Mouse (Mus musculus): ENCODE results near the gene Hlcs. TPM values are rescaled to one million over a fixed set of nuclear protein-coding genes. Genes with fewer than 3 reads are reported as not detected.
A peak's percentile ranks its signal among the peaks of the same experiment; 100 is the strongest.

Gene Hlcs
- polyA plus RNA-seq, 1 experiment, result 17.5 TPM

DNA sequence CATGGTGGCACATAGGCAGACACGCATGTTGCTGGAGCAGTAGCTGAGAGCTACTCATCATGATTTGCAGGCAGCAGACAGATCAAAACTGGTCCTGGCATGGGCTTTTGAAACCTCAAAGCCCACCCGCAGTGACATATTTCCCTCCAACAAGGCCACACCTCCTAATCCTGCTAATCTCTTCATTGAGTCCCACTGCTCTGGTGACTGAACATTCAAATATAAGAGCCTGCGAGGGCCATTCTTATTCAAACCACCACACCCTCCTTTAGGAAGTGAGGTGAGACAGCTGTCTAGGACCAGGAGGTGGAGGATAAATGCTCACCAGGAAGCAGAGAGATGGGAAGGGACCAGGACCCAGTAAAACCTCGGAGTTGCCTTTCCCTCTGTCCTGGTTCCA lies 143.2 kb downstream of the Hlcs start:
- no peak for DNase-seq
- no peak overlapping the region for H3K27ac ChIP-seq (ENCODE audit: insufficient read depth, low read length)
- TF ChIP-seq POLR2A (IDR thresholded peaks at IDR 0.05; ENCODE audit: borderline replicate concordance, insufficient read depth, low read length) (no peak), CTCF (IDR thresholded peaks at IDR 0.05; ENCODE audit: borderline replicate concordance, insufficient read depth, low read depth, low read length) (no peak)
- WGBS, result 45% methylated on average over 4 of the region's 4 CpGs
- no peaks in the 10 kb centered on the region for H3K27me3 ChIP-seq (ENCODE audit: control insufficient read depth, insufficient read depth, low read length)
- H3K4me1 ChIP-seq (ENCODE audit: control insufficient read depth, insufficient read depth, low read length), result no peaks in the 10 kb centered on the region
- H3K4me3 ChIP-seq (replicated peaks; ENCODE audit: insufficient read depth, low read depth, low read length), result no peak overlapping the region

DNA sequence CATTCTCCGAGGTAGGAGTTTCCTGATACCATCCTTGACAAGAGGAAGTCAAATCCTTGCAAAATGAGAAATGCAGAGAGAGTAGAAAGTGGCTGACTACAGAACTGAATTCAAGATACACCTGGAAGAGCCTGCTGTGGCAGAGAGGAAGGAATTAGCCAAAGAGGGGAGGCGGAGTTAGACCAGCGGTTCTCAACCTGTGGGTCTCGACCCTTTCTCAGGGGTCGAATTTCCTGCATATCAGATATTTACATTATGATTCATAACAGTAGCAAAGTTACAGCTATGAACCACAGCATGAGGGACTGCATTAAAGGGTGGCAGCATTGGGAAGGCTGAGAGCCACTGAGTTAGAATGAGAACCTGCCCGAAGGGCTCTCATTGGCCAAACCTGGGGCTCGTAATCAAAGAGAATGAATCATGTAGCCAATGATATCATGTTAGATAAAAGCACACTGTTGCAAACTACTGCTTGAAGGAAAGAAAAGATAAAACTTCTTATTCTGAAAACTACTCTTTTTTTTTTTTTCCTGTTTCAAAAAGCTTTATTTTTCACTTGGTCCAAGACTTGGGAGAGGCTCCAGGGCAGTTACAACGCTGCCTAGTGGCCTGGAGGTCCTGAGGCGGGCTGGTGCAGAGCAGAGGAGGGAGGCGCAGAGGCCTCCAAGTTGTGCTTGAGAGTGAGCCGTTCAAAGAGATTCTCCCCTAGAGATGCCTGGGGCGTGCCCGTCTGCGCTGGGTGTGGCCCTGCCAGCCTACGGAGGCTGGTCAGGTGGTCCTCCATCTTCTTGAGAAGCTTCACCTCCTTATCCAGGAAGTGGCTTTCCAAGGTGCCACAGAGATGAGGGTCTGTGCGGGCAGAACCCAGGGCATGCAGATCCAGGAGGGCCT lies 144.5 kb downstream of the Hlcs start:
- H3K4me3 ChIP-seq (replicated peaks; ENCODE audit: insufficient read depth, low read depth, low read length), result no peak overlapping the region
- WGBS, result 95% methylated on average over 16 of the region's 16 CpGs
- no peak overlapping the region for H3K27ac ChIP-seq (ENCODE audit: insufficient read depth, low read length)
- no peaks in the 10 kb centered on the region for H3K27me3 ChIP-seq (ENCODE audit: control insufficient read depth, insufficient read depth, low read length)
- TF ChIP-seq POLR2A (IDR thresholded peaks at IDR 0.05; ENCODE audit: borderline replicate concordance, insufficient read depth, low read length) (no peak), CTCF (IDR thresholded peaks at IDR 0.05; ENCODE audit: borderline replicate concordance, insufficient read depth, low read depth, low read length) (no peak)
- no peak for DNase-seq
- peaks cover 4% of the 10 kb centered on the region for H3K4me1 ChIP-seq (ENCODE audit: control insufficient read depth, insufficient read depth, low read length)

DNA sequence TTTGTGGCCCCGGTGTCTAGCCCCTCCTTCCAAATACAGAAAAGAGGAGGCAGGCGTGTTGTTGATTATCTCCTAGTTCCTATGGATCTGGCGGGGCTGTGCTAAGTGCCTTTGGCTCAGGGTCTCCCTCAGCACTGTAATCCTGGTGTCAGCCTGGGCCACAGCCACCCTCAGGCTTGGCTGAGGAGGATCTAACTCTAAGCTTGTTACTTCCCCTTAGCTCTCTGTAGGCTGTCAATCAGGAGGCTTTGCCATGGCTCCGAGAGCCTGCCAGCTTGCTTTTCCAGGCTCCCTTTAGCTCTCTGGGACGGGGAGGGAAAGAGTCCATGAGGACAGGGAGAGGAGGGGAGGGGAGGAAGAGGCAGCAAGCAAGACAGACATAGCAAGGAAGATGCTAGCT lies 148.4 kb downstream of the Hlcs start:
- Histone ChIP-seq H3K4me3 (replicated peaks; ENCODE audit: insufficient read depth, low read depth, low read length) (no peak overlapping the region), H3K27me3 (ENCODE audit: control insufficient read depth, insufficient read depth, low read length) (no peaks in the 10 kb centered on the region), H3K27ac (ENCODE audit: insufficient read depth, low read length) (no peak overlapping the region), H3K4me1 (ENCODE audit: control insufficient read depth, insufficient read depth, low read length) (peaks cover 17% of the 10 kb centered on the region)
- 52% methylated on average over 5 of the region's 5 CpGs for WGBS
- TF ChIP-seq POLR2A (IDR thresholded peaks at IDR 0.05; ENCODE audit: borderline replicate concordance, insufficient read depth, low read length) (no peak), CTCF (IDR thresholded peaks at IDR 0.05; ENCODE audit: borderline replicate concordance, insufficient read depth, low read depth, low read length) (no peak)
- no peak for DNase-seq

DNA sequence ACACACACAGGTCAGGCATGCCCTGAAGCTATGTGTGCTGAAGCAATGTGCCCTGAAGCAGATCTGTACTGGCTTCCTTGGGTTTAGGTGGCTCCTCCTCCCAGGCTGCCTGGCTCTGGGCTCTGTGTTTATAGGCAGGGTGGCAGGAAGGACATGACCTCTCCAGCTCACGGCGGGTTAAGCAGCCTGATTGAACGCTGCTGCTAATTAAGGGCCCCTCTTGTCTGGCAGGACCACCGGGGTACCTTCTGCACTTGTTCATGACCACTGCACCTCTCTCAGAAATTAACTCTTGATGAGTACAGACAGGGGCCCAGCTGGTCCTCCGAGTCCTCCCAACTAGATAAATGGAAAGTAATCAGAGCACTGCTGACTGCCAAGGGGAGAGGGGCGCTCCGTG lies 149.1 kb downstream of the Hlcs start:
- TF ChIP-seq POLR2A (IDR thresholded peaks at IDR 0.05; ENCODE audit: borderline replicate concordance, insufficient read depth, low read length), result no peak
- no peak for TF ChIP-seq CTCF (IDR thresholded peaks at IDR 0.05; ENCODE audit: borderline replicate concordance, insufficient read depth, low read depth, low read length)
- H3K27ac ChIP-seq (ENCODE audit: insufficient read depth, low read length), result no peak overlapping the region
- 62% methylated on average over 7 of the region's 7 CpGs for WGBS
- no peak overlapping the region for H3K4me3 ChIP-seq (replicated peaks; ENCODE audit: insufficient read depth, low read depth, low read length)
- H3K27me3 ChIP-seq (ENCODE audit: control insufficient read depth, insufficient read depth, low read length), result no peaks in the 10 kb centered on the region
- no peak for DNase-seq
- peaks cover 17% of the 10 kb centered on the region for H3K4me1 ChIP-seq (ENCODE audit: control insufficient read depth, insufficient read depth, low read length)

DNA sequence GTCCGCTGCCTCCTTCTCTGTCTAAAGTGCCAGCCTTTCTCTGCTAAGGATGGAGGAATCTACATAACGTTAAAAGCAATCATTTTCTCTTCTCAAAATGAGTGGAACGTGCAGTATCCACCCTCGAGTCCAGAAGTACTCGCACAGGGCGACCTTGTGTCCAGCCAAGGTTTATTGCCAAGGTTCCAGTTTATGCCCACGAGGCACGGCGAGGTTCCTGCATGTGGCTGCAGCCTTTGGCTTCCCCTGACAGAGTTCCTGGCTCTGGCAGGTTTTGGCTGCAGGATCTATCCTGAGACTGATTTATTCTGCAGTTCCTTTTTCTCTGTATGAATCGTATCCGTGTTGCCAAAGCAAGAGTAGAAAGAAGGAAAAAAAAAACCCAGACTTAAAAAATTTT lies 150.3 kb downstream of the Hlcs start:
- TF ChIP-seq CTCF (IDR thresholded peaks at IDR 0.05; ENCODE audit: borderline replicate concordance, insufficient read depth, low read depth, low read length), result no peak
- no peak for TF ChIP-seq POLR2A (IDR thresholded peaks at IDR 0.05; ENCODE audit: borderline replicate concordance, insufficient read depth, low read length)
- Histone ChIP-seq H3K27ac (ENCODE audit: insufficient read depth, low read length) (no peak overlapping the region), H3K27me3 (ENCODE audit: control insufficient read depth, insufficient read depth, low read length) (no peaks in the 10 kb centered on the region), H3K4me1 (ENCODE audit: control insufficient read depth, insufficient read depth, low read length) (peaks cover 17% of the 10 kb centered on the region), H3K4me3 (replicated peaks; ENCODE audit: insufficient read depth, low read depth, low read length) (no peak overlapping the region)
- WGBS, result 24% methylated on average over 11 of the region's 11 CpGs
- peak; percentile 43 to 65 for DNase-seq

DNA sequence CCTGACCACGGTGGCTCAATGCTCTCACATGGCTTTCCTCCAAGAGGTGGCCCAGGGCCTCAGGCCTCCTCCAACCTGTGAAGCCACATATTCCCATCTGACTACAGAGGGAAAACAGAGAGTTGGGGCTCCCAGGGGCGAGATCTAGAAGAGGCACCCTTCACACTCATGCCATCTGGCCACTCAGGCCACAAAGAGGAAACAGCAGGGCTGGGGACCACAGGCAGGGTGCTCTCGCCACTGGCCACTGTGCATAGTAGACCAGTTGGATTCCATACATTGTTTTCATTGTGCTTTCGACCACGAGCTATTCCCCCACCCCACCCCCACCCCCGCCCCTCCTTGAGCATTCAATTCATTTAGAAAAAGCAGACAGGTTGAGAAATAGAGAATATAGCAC lies 151.4 kb downstream of the Hlcs start:
- Histone ChIP-seq H3K4me1 (ENCODE audit: control insufficient read depth, insufficient read depth, low read length) (peaks cover 17% of the 10 kb centered on the region), H3K27ac (ENCODE audit: insufficient read depth, low read length) (no peak overlapping the region), H3K4me3 (replicated peaks; ENCODE audit: insufficient read depth, low read depth, low read length) (no peak overlapping the region), H3K27me3 (ENCODE audit: control insufficient read depth, insufficient read depth, low read length) (no peaks in the 10 kb centered on the region; the same call in 1 of the 2 replicates)
- 74% methylated on average over 6 of the region's 6 CpGs for WGBS
- DNase-seq, result no peak
- TF ChIP-seq CTCF (IDR thresholded peaks at IDR 0.05; ENCODE audit: borderline replicate concordance, insufficient read depth, low read depth, low read length) (no peak), POLR2A (IDR thresholded peaks at IDR 0.05; ENCODE audit: borderline replicate concordance, insufficient read depth, low read length) (no peak)

DNA sequence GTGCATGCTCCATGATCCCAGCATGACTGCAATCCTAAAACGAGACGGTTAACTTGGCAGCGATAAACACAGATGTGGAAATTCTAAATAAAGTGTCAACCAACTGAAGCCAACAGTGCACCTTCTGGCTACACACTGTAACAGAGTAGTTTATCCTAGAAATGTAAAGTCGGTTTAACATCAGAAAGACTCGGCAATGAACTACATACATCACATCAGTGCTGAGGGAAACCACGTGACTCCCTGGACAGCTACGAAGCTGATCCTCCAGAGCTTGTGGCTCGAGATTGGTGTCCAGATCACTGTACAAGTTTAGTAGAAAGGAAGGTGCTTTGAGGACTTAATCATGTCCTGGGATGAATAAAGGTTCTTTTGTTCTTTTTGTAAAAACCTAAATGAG lies 155.6 kb downstream of the Hlcs start:
- H3K4me3 ChIP-seq (replicated peaks; ENCODE audit: insufficient read depth, low read depth, low read length), result no peak overlapping the region
- WGBS, result 74% methylated on average over 8 of the region's 8 CpGs
- no peaks in the 10 kb centered on the region; the same call in 1 of the 2 replicates for H3K27me3 ChIP-seq (ENCODE audit: control insufficient read depth, insufficient read depth, low read length)
- peaks cover 25% of the 10 kb centered on the region for H3K4me1 ChIP-seq (ENCODE audit: control insufficient read depth, insufficient read depth, low read length)
- no peak overlapping the region for H3K27ac ChIP-seq (ENCODE audit: insufficient read depth, low read length)
- no peak for DNase-seq
- no peak for TF ChIP-seq CTCF (IDR thresholded peaks at IDR 0.05; ENCODE audit: borderline replicate concordance, insufficient read depth, low read depth, low read length)
- no peak for TF ChIP-seq POLR2A (IDR thresholded peaks at IDR 0.05; ENCODE audit: borderline replicate concordance, insufficient read depth, low read length)

DNA sequence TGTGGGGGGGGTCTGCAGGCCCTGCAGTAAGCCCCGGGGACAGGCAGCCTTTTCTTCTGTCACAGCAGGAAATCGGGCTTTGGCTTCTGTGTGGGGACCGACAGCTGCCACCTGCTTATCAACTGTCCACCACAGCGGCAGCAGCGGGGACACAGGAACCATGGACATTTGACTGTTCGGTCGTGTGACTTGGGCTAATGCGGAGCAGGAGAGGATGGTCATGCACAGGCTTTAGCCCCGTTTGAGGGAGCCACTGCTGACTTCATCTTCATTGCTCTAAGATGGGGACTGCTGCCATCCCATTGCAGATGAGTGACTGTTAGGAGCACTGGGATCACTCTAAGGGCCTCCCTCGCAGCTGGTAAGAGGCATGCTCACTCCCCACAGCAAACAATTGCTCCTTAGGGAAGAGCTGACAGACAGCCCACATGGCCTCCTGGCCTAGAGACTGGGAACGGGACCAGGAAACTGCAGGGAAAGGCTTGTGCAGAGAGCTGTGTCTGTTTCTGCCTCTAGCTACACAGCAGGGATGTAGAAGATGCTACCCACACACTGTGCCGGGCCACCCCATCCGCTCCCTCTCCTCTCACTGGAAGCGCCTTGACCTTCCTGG lies 158.2 kb downstream of the Hlcs start:
- WGBS, result 6% methylated on average over 14 of the region's 14 CpGs
- TF ChIP-seq POLR2A (IDR thresholded peaks at IDR 0.05; ENCODE audit: borderline replicate concordance, insufficient read depth, low read length) (no peak), CTCF (IDR thresholded peaks at IDR 0.05; ENCODE audit: borderline replicate concordance, insufficient read depth, low read depth, low read length) (no peak)
- H3K27me3 ChIP-seq (ENCODE audit: control insufficient read depth, insufficient read depth, low read length), result no peaks in the 10 kb centered on the region; the same call in 1 of the 2 replicates
- DNase-seq, result peak; percentile 79 to 85
- no peak overlapping the region for H3K27ac ChIP-seq (ENCODE audit: insufficient read depth, low read length)
- H3K4me3 ChIP-seq (replicated peaks; ENCODE audit: insufficient read depth, low read depth, low read length), result no peak overlapping the region
- peaks cover 16% of the 10 kb centered on the region for H3K4me1 ChIP-seq (ENCODE audit: control insufficient read depth, insufficient read depth, low read length)

Data from cerebellum, adult 2 months (tissue).